Mouse (Mus musculus) CH12.LX (cell line): ENCODE data around the gene Ptges3. TPM values are rescaled to one million over a fixed set of nuclear protein-coding genes. Genes with fewer than 3 reads are reported as not detected.

Source experiments
- DNase-seq: peaks from one replicate; pipeline ENCODE4 v3.0.0-alpha.2; 2013; ENCODE audit errors: extremely low read depth
- H3K27ac ChIP-seq: 2 replicates; pipeline ENCODE4 v1.5.1; 2012; ENCODE audit warnings: low read depth, mild to moderate bottlenecking, control low read depth, moderate library complexity; ENCODE audit not compliant: insufficient read depth
- H3K27me3 ChIP-seq: replicated peaks from 2 replicates; pipeline ENCODE3; 2012; ENCODE audit warnings: inconsistent platforms
- H3K36me3 ChIP-seq, 2 experiments: replicated peaks in 1 of 2; 2 replicates each; pipeline versions ENCODE3 to v1.6.1; 2012; ENCODE audit warnings: inconsistent platforms in 1 of 2, low read length in 1 of 2, mild to moderate bottlenecking in 1 of 2, mixed read lengths in 1 of 2, moderate library complexity in 1 of 2; ENCODE audit not compliant: control insufficient read depth in 1 of 2, insufficient read depth in 1 of 2
- H3K4me1 ChIP-seq, 2 experiments: 2 replicates each; pipeline ENCODE4 v1.6.1; 2012; ENCODE audit warnings: inconsistent platforms in 1 of 2, moderate library complexity in 1 of 2; ENCODE audit not compliant: insufficient read depth in 2 of 2, control insufficient read depth in 1 of 2
- H3K4me2 ChIP-seq: 2 replicates; pipeline ENCODE4 v1.6.1; 2012; ENCODE audit warnings: low read depth, mild to moderate bottlenecking, control low read depth; ENCODE audit not compliant: poor library complexity, insufficient read depth, severe bottlenecking
- H3K4me3 ChIP-seq, 3 experiments: fragments of 150-350 bp in 1 of 3; sonication (generic) in 1 of 3; replicated peaks in 1 of 3; 2 replicates each; pipeline versions ENCODE3 to v1.5.1; 2011 to 2012; ENCODE audit warnings: low read depth in 2 of 3, low read length in 2 of 3, mild to moderate bottlenecking in 2 of 3, moderate library complexity in 2 of 3, control low read depth in 1 of 3, improper control_type of control experiment in 1 of 3, inconsistent platforms in 1 of 3, mixed read lengths in 1 of 3; ENCODE audit not compliant: poor library complexity in 1 of 3
- H3K79me2 ChIP-seq: replicated peaks from 2 replicates; pipeline ENCODE4 v1.6.1; 2012; ENCODE audit warnings: mild to moderate bottlenecking, moderate library complexity; ENCODE audit not compliant: control insufficient read depth, poor library complexity, insufficient read depth, severe bottlenecking; ENCODE audit errors: extremely low read depth
- H3K9ac ChIP-seq: 2 replicates; pipeline ENCODE4 v1.6.1; 2012; ENCODE audit warnings: low read depth, mild to moderate bottlenecking, control low read depth, moderate library complexity; ENCODE audit not compliant: insufficient read depth
- H3K9me3 ChIP-seq: replicated peaks from 2 replicates; pipeline ENCODE3; 2012; ENCODE audit warnings: low read length, inconsistent platforms, mixed read lengths
- BHLHE40 ChIP-seq: IDR thresholded peaks from 2 replicates; pipeline ENCODE4 v1.6.1; 2011; ENCODE audit warnings: mild to moderate bottlenecking, low read depth, low read length, improper control_type of control experiment
- CHD1 ChIP-seq: IDR thresholded peaks from 2 replicates; pipeline ENCODE4 v1.6.1; 2012; ENCODE audit warnings: low read depth, low read length, improper control_type of control experiment, inconsistent platforms
- CHD2 ChIP-seq: IDR thresholded peaks from 2 replicates; pipeline ENCODE4 v1.6.1; 2011; ENCODE audit warnings: low read length, improper control_type of control experiment
- CTCF ChIP-seq, 2 experiments: IDR thresholded peaks in 1 of 2; conservative IDR thresholded peaks in 1 of 2; 2 replicates each; pipeline ENCODE4 v1.5.1; 2011 to 2012; ENCODE audit warnings: low read depth in 2 of 2, low read length in 2 of 2, improper control_type of control experiment in 1 of 2, inconsistent platforms in 1 of 2, mild to moderate bottlenecking in 1 of 2, moderate library complexity in 1 of 2
- E2F4 ChIP-seq: IDR thresholded peaks from 2 replicates; pipeline ENCODE4 v1.6.1; 2011; ENCODE audit warnings: low read depth, low read length, improper control_type of control experiment; ENCODE audit not compliant: insufficient replicate concordance
- ELF1 ChIP-seq: IDR thresholded peaks from 2 replicates; pipeline ENCODE4 v1.6.1; 2014; ENCODE audit warnings: low read depth, mild to moderate bottlenecking, inconsistent platforms, low read length, improper control_type of control experiment
- EP300 ChIP-seq: IDR thresholded peaks from 2 replicates; pipeline ENCODE4 v1.6.1; 2011; ENCODE audit warnings: low read length, improper control_type of control experiment
- ETS1 ChIP-seq: conservative IDR thresholded peaks from 2 replicates; pipeline ENCODE4 v1.6.1; 2012; ENCODE audit warnings: low read depth, mild to moderate bottlenecking, inconsistent platforms, low read length, improper control_type of control experiment, moderate library complexity
- GABPA ChIP-seq: IDR thresholded peaks from 2 replicates; pipeline ENCODE4 v1.6.1; 2012; ENCODE audit warnings: low read depth, low read length, improper control_type of control experiment, inconsistent platforms; ENCODE audit not compliant: insufficient replicate concordance
- HCFC1 ChIP-seq: IDR thresholded peaks from 2 replicates; pipeline ENCODE4 v1.6.1; 2012; ENCODE audit warnings: low read depth, mild to moderate bottlenecking, inconsistent platforms, low read length, improper control_type of control experiment
- IRF4 ChIP-seq: IDR thresholded peaks from 2 replicates; pipeline ENCODE4 v1.6.1; 2014; ENCODE audit warnings: low read depth, mild to moderate bottlenecking, inconsistent platforms, low read length, improper control_type of control experiment
- JUN ChIP-seq: IDR thresholded peaks from 2 replicates; pipeline ENCODE4 v1.6.1; 2011; ENCODE audit warnings: low read depth, mild to moderate bottlenecking, low read length, improper control_type of control experiment, moderate library complexity; ENCODE audit not compliant: insufficient read depth
- JUND ChIP-seq: conservative IDR thresholded peaks from 2 replicates; pipeline ENCODE4 v1.6.1; 2011; ENCODE audit warnings: low read depth, low read length, improper control_type of control experiment
- KAT2A ChIP-seq: IDR thresholded peaks from 2 replicates; pipeline ENCODE4 v1.6.1; 2012; ENCODE audit warnings: low read length, improper control_type of control experiment, inconsistent platforms; ENCODE audit not compliant: insufficient replicate concordance
- MAFK ChIP-seq: IDR thresholded peaks from 2 replicates; pipeline ENCODE4 v1.6.1; 2011; ENCODE audit warnings: low read length, improper control_type of control experiment; ENCODE audit not compliant: insufficient replicate concordance
- MAX ChIP-seq: IDR thresholded peaks from 2 replicates; pipeline ENCODE4 v1.6.1; 2011; ENCODE audit warnings: low read length, improper control_type of control experiment
- MAZ ChIP-seq: IDR thresholded peaks from 2 replicates; pipeline ENCODE4 v1.6.1; 2012; ENCODE audit warnings: low read depth, mild to moderate bottlenecking, inconsistent platforms, low read length, improper control_type of control experiment, moderate library complexity
- MEF2A ChIP-seq: IDR thresholded peaks from 2 replicates; pipeline ENCODE4 v1.6.1; 2014; ENCODE audit warnings: low read depth, mild to moderate bottlenecking, inconsistent platforms, low read length, improper control_type of control experiment, borderline replicate concordance
- MXI1 ChIP-seq: IDR thresholded peaks from 2 replicates; pipeline ENCODE4 v1.6.1; 2011; ENCODE audit warnings: mild to moderate bottlenecking, low read depth, low read length, improper control_type of control experiment
- MYC ChIP-seq: IDR thresholded peaks from 2 replicates; pipeline ENCODE4 v1.6.1; 2011; ENCODE audit warnings: low read depth, mild to moderate bottlenecking, improper control_type of control experiment, low read length
- NELFE ChIP-seq: IDR thresholded peaks from 2 replicates; pipeline ENCODE4 v1.6.1; 2011; ENCODE audit warnings: low read depth, low read length, improper control_type of control experiment
- NRF1 ChIP-seq: IDR thresholded peaks from 2 replicates; pipeline ENCODE4 v1.6.1; 2014; ENCODE audit warnings: low read depth, mild to moderate bottlenecking, inconsistent platforms, low read length, improper control_type of control experiment, moderate library complexity
- PAX5 ChIP-seq: IDR thresholded peaks from 2 replicates; pipeline ENCODE4 v1.6.1; 2012; ENCODE audit warnings: low read length, inconsistent platforms, mixed read lengths
- POLR2A ChIP-seq: IDR thresholded peaks from 2 replicates; pipeline ENCODE4 v1.6.1; 2011; ENCODE audit warnings: low read depth, mild to moderate bottlenecking, improper control_type of control experiment, low read length
- POLR2AphosphoS2 ChIP-seq: IDR thresholded peaks from 2 replicates; pipeline ENCODE4 v1.6.1; 2011; ENCODE audit warnings: low read depth, low read length, improper control_type of control experiment
- RAD21 ChIP-seq: IDR thresholded peaks from 2 replicates; pipeline ENCODE4 v1.6.1; 2011; ENCODE audit warnings: low read depth, mild to moderate bottlenecking, low read length, improper control_type of control experiment, moderate library complexity
- RCOR1 ChIP-seq: conservative IDR thresholded peaks from 2 replicates; pipeline ENCODE4 v1.6.1; 2012; ENCODE audit warnings: low read depth, mild to moderate bottlenecking, inconsistent platforms, low read length, improper control_type of control experiment
- SIN3A ChIP-seq: IDR thresholded peaks from 2 replicates; pipeline ENCODE4 v1.6.1; 2012; ENCODE audit warnings: low read length, improper control_type of control experiment, inconsistent platforms
- SMC3 ChIP-seq: IDR thresholded peaks from 2 replicates; pipeline ENCODE4 v1.6.1; 2011; ENCODE audit warnings: low read depth, low read length, improper control_type of control experiment
- TBP ChIP-seq: conservative IDR thresholded peaks from 2 replicates; pipeline ENCODE4 v1.6.1; 2011; ENCODE audit warnings: low read depth, low read length, improper control_type of control experiment
- TCF12 ChIP-seq: IDR thresholded peaks from 2 replicates; pipeline ENCODE4 v1.6.1; 2014; ENCODE audit warnings: low read depth, mild to moderate bottlenecking, inconsistent platforms, low read length, improper control_type of control experiment
- UBTF ChIP-seq: IDR thresholded peaks from 2 replicates; pipeline ENCODE4 v1.6.1; 2012; ENCODE audit warnings: low read depth, mild to moderate bottlenecking, inconsistent platforms, low read length, improper control_type of control experiment, moderate library complexity
- USF1 ChIP-seq: IDR thresholded peaks from 2 replicates; pipeline ENCODE4 v1.6.1; 2014; ENCODE audit warnings: low read depth, mild to moderate bottlenecking, inconsistent platforms, low read length, improper control_type of control experiment
- USF2 ChIP-seq: conservative IDR thresholded peaks from 2 replicates; pipeline ENCODE4 v1.6.1; 2011; ENCODE audit warnings: low read depth, low read length, improper control_type of control experiment
- ZC3H11A ChIP-seq: IDR thresholded peaks from 2 replicates; pipeline ENCODE4 v1.6.1; 2012; ENCODE audit warnings: low read depth, mild to moderate bottlenecking, inconsistent platforms, low read length, improper control_type of control experiment
- ZKSCAN1 ChIP-seq: IDR thresholded peaks from 2 replicates; pipeline ENCODE4 v1.6.1; 2012; ENCODE audit warnings: low read depth, inconsistent platforms, low read length, improper control_type of control experiment, borderline replicate concordance
- ZMIZ1 ChIP-seq: IDR thresholded peaks from 2 replicates; pipeline ENCODE4 v1.6.1; 2012; ENCODE audit warnings: low read depth, mild to moderate bottlenecking, inconsistent platforms, low read length, improper control_type of control experiment
- ZNF384 ChIP-seq: IDR thresholded peaks from 2 replicates; pipeline ENCODE4 v1.6.1; 2012; ENCODE audit warnings: low read depth, low read length, improper control_type of control experiment, inconsistent platforms
- dilution Hi-C: fragments of 300-500 bp; cut with MboI; formaldehyde crosslinking; loops from 2 replicates; pipeline ENCODE4 v1.14.3; 2020; ENCODE audit warnings: low sequenced_read_pairs; ENCODE audit not compliant: extremely low pct_unique_long_range_greater_than_20kb, extremely low pct_ligation_motif_present
- in situ Hi-C: fragments of 300-500 bp; cut with MboI; formaldehyde crosslinking; loops from 3 replicates; pipeline ENCODE4 v1.14.3; 2019; ENCODE audit warnings: low sequenced_read_pairs, low pct_ligation_motif_present, low pct_unique_long_range_greater_than_20kb, mixed read lengths
- polyA plus RNA-seq: library from polyadenylated mRNA; unstranded; fragments of >175 nt; gene quantifications from 2 replicates; pipeline ENCODE4 v1.2.1, GENCODE M21; 2012; ENCODE audit warnings: low read depth; ENCODE audit not compliant: insufficient read length
- total RNA-seq, 2 experiments: library from RNA; depleted of rRNA; stranded (reverse); fragments of 300-350 nt in 1 of 2; fragments of >200 nt in 1 of 2; gene quantifications; 2 replicates each; pipeline ENCODE4 v1.2.3; 2012 to 2014

Gene Ptges3
- total and polyA plus RNA-seq, 3 experiments: 124 to 274 (median 196) TPM

- in situ Hi-C loops: no loop called here
- dilution Hi-C loops: no loop called here
- no peaks in the 10 kb centered on the region for H3K27me3 ChIP-seq
- H3K36me3 ChIP-seq: peaks cover 8 to 28% of the 10 kb centered on the region in 2 experiments
- peak overlapping the region; percentile 82 for H3K4me2 ChIP-seq
- peaks cover 53% of the 10 kb centered on the region for H3K79me2 ChIP-seq
- peak; percentile 76 for DNase-seq
- TF ChIP-seq MEF2A: no peak
- peak; percentile 88 for TF ChIP-seq SIN3A
- TF ChIP-seq GABPA: no peak
- TF ChIP-seq CHD2: peak; percentile 27; the same call in 1 of the 2 replicates
- TF ChIP-seq UBTF: no peak
- TF ChIP-seq MAFK: no peak
- TF ChIP-seq USF2: no peak
- no peak for TF ChIP-seq ZKSCAN1
- TF ChIP-seq ELF1: no peak; the same call in 1 of the 2 replicates
- no peak for TF ChIP-seq KAT2A
- peak; percentile 76; the same call in 1 of the 2 replicates for TF ChIP-seq CHD1
- peak; percentile 91; the same call in 1 of the 2 replicates for TF ChIP-seq MAX
- 0 out of 2 replicates have a peak, but pooled peaks have one; percentile 3 for TF ChIP-seq POLR2A
- TF ChIP-seq SMC3: no peak
- no peak for TF ChIP-seq HCFC1
- no peak for TF ChIP-seq JUN
- no peak for TF ChIP-seq NELFE
- TF ChIP-seq TCF12: no peak
- no peak for TF ChIP-seq NRF1
- TF ChIP-seq ZC3H11A: no peak
- TF ChIP-seq ZNF384: no peak
- TF ChIP-seq EP300: no peak
- peak; percentile 86 for TF ChIP-seq MYC
- peak; percentile 74 for TF ChIP-seq BHLHE40
- TF ChIP-seq MAZ: 0 out of 2 replicates have a peak, but pooled peaks have one; percentile 15
- TF ChIP-seq JUND: no peak
- TF ChIP-seq E2F4: no peak
- TF ChIP-seq RCOR1: no peak; the same call in 1 of the 2 replicates
- TF ChIP-seq ETS1: no peak
- peak; percentile 46; the same call in 1 of the 2 replicates for TF ChIP-seq POLR2AphosphoS2
- no peak for TF ChIP-seq TBP
- TF ChIP-seq ZMIZ1: 0 out of 2 replicates have a peak, but pooled peaks have one; percentile 22
- TF ChIP-seq IRF4: no peak; the same call in 1 of the 2 replicates
- no peak for TF ChIP-seq RAD21
- TF ChIP-seq PAX5: no peak
- peak; percentile 96 for TF ChIP-seq MXI1
- TF ChIP-seq USF1: no peak
- no peak for TF ChIP-seq CTCF (conservative IDR thresholded peaks at IDR 0.05 in 1 of 2, IDR thresholded peaks at IDR 0.05 in 1 of 2; ENCODE audit: low read depth in 2 of 2, low read length in 2 of 2)
- peaks cover 7 to 36% of the 10 kb centered on the region in 2 experiments; a peak in 3 of 4 replicates for H3K4me1 ChIP-seq
- H3K9me3 ChIP-seq: no peaks in the 10 kb centered on the region
- H3K4me3 ChIP-seq: peak overlapping the region; percentile 88 to 97 (median 90)
- H3K9ac ChIP-seq: peak overlapping the region; percentile 99
- H3K27ac ChIP-seq: peak overlapping the region; percentile 91
Measured at GRCm38 (mm10) chr10:128059207-128059981, 640 bp downstream of the Ptges3 start.
